Mouse (Mus musculus) c-Kit-positive CD71-negative TER-119-negative erythroid progenitor cells, embryonic 14.5 days (primary cell): ENCODE results near the gene Cops2.

ENCODE experiments used
- DNase-seq: peaks from one replicate; pipeline ENCODE4 v3.0.0-alpha.2; 2013; ENCODE audit warnings: low read depth

Cops2 gene

DNA sequence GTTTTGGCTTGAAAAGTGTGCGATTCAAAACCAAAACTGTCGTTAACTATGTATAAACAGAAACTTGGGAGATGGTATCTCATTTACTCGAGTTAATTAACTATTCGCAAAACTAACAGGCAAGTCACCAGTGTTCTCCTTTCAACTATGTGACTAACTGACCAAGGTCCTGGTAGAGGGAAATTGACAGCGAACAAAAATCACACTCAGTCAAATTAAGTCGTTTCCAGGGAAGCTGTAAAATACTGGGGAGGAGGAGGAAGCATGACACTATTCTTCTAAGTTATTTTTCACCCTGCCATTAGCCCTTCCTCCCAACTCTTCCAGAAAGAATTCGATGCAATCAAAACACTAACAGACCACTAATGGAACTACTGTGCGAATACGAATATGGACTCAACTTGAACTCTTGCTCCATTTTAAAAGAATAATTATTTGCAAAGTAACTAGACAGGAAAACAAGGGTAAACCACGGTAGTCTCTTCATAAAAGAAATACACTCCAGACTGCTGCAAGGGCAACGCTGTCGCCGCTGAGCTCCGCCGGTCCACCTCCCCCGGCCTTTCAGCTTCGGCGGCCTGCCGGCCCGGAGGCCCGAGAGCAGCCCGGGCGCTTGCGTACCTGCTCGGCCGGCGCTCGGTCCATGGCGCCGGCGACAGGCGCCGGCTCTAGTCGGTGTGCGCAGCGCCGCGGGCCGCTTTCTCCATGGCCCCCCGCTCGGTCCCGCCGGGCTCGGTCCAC, 76.8 kb downstream of the Cops2 start:
- no peak for DNase-seq

DNA sequence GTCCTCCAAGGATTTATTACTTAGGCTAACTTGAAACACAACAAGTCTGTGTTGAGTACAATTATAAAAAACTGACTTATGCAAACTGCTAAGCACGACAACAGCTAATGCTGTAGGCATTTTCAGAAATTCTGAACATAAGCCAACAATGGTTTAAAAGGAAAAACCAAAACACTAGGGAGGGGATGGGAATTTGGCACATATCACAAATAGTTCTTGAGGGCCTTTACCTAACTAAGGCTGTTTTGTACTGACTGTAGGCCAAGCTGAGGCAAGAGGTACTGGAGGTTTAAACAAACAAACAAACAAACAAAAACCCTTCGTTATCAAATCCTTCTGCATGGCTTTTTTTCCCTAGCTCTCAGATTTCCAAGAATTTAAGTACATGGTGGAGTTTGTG, 77.9 kb downstream of the Cops2 start:
- DNase-seq: no peak
